Mouse (Mus musculus) MEL-GATA-1-ER (cell line): ENCODE results near the gene Lars2.
"Not testable (repeated sequence)": the region's sequence is repeated elsewhere in the genome, so short reads cannot be mapped to it uniquely, and the experiment has no call there.

Source experiments
- DNase-seq: peaks from one replicate; pipeline ENCODE4 v3.0.0-alpha.2; 2012; ENCODE audit warnings: low read depth; ENCODE audit errors: extremely low read depth

The Lars2 gene

DNA sequence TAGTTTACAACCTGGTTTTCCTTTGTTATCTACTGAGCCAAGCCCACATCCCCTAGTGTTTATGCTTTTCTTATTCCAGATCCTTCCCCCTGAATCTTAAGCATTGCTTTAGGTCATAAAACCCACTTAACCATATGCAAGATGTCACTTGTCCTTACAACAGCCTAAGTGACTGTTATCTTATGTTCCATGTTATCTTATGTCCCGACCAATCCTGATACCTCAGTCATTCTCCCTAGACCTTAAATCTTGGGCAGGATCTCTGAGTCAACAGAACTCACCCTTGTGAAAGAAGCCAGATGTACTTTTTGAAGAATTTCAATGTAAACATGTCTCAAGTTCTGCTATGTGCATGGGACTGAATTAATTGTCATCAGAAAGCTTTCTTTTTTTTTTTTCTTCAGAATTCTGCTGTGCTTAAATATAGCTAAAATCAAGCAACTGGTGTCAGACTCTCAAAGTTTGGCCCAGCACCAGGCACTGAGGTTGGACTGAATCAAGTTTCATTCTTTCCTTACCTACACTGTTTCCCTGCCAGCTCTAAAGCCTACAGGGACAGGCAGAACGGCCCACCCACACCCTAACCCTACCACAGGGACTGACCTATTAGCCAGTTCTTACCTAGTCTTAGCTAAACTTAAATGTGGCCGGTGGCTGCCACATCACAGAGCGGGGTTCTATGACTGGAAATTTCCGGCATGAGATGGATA is 24.6 kb downstream of the Lars2 start:
- no peak for DNase-seq

DNA sequence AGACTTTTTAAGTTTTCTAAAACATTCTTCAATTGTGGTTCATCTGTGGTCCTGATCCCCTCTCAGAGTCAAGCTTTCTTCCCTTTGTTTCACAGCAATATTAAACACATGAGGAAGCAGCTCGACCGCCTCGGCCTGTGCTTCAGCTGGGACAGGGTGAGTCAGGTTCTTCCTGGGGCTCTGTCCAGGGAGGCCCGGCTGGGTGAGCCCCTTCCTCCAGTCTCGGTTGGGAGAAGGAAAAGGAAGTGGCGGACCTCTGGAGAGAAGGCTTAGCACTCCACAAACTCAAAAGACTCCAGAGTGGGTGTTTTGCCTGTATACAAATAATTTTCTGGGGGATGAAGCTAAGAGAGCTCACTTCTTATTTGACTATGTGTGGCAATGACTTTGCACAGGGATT is 28.1 kb downstream of the Lars2 start:
- no peak for DNase-seq

DNA sequence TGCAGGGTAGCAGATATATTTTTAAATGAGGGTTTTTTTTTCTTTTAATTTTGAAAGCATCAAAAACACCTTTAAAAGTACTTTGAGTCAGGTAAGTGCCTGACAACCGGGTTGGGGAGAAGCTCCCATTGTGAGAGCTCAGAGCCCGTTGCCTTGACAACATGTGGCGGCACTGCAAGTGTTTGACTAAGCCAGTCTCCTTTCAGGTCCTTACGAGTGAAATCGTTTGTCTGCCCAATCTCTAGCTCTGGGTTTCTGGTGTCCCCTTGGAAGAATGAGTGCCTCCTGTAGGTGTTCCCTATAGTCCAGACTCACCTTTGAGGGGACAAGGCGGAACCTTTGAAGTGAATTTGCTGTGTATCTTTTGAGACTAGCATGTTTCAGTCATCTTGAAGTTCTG is 31.0 kb downstream of the Lars2 start:
- no peak for DNase-seq

DNA sequence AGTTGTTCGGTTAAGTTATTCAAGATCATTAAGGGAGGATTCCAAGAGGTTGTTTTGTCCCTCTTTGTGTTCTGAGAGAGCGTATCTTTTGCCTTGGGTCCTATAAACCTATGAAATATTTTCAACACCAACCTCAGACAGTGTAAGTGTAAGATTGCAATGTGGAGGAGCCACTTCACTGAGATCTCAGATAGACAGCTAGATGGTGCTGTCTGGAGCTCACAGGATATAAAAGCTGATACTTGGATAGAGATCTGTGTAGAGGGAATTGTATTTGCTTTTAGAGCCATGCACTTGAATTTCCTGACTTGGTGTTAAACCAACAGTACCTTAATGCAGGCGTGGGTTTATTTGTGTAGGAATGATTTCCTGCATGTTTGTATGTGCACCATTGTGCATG is 35.5 kb downstream of the Lars2 start:
- no peak for DNase-seq

DNA sequence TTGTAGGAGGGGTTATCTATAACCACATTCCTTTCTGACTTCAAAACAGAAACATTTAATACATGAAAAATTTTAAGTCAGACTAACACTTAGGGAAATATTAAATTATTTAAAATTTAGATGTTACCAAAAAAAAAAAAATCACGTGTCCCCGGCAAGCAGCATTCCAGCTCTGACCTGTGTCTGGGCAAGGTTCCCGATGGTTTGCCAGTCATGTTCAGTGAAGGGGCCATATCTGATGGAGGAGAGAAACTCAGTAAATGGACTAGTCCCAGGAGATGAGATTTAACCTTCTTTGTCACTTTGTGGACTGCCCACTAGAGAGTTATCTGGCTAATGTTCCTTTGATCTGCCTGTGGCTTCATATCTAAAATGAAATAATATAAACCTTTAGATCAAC is 36.3 kb downstream of the Lars2 start:
- DNase-seq: no peak

DNA sequence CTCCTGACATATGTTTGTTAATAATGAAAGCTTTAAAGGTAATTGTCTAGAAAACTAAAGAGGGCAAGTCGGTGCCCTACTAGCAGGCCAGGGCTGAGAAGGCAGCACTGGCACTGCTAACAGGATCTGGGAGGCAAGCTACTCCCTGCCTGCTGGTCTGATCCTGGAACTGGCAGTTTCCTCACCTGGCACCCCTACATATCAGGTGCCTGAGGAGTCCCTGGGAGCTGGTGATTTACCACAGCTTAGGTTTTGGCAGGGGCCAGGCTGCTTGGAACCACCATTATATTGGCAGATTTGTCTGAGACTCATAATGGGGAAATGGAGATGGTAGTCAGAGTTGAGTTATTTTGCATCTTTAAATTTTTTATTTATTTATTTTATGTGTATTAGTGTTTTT is 38.5 kb downstream of the Lars2 start:
- no peak for DNase-seq

DNA sequence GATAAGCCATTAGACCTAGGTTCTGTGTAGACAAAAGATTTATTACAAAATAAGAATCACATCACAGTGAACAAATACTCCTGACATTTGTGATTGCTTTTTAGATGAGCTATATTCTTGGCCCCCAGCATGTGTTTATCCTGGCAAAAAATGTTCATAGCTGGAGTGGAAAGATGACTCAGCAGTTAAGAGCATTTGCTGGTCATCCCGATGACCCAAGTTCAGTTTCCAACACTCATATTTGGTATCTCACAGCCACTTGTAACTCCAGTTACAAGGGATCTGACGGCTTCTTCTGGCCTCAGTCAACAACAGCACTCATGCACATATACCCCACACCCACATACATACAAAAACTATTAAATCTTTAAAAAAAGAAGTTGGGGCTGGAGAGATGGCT is 42.0 kb downstream of the Lars2 start:
- no peak for DNase-seq

DNA sequence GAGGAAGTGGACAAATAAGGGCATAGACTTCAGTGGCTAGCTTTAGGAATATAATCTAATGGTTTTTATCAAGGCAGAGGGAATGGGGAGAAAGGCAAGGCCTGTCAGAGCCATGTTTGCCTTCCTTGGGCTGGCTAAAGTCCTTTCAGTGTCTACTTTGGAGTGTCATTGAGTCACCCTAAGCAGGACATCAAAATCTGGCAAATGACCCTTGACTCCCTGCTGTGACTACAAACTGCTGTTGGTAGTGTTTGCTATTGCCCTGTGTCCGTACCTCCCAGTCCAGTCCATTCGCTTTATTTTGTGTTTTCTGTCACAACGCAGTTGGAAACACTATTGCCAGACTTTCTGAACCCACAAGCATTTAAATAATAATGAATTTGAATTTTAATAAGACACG is 63.1 kb downstream of the Lars2 start:
- no peak for DNase-seq

DNA sequence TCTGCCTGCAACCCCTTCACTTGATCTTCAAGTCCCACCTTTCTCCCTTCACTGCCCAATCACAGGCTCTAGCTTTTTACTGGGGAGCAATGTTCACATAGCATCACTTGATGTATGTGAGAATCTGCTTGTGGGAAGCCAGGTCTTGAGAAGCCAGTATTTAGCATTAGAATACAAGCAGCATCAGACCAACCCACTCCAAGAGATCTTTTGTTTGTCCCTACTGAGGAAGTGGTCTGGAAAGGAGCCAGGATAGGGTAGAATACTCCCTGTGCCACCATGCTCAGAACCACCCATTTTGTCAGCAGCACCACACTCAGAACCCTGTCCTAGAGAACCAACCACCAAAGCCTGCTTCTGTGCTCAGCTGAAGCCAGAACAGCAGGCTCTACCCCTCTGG is 64.2 kb downstream of the Lars2 start:
- DNase-seq: no peak

DNA sequence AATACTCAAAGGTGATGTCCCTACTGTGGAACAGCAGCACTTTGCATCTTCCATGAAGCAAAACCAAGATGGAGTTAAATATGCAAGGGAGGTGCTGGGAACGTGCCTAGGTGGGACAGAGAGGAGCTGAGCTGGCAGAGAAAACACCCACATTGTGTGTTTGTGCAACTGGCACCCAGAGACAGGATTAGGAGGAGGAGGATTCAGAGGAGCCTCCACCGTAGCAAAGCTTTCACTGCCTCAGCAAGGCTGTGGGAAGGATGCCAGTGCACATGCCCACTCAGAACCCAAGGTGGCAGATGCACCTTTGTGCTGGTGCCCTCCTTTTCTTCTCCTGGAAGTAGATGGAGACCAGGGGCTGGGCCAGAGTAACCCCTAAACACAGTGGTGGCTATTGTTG is 71.5 kb downstream of the Lars2 start:
- no peak for DNase-seq

DNA sequence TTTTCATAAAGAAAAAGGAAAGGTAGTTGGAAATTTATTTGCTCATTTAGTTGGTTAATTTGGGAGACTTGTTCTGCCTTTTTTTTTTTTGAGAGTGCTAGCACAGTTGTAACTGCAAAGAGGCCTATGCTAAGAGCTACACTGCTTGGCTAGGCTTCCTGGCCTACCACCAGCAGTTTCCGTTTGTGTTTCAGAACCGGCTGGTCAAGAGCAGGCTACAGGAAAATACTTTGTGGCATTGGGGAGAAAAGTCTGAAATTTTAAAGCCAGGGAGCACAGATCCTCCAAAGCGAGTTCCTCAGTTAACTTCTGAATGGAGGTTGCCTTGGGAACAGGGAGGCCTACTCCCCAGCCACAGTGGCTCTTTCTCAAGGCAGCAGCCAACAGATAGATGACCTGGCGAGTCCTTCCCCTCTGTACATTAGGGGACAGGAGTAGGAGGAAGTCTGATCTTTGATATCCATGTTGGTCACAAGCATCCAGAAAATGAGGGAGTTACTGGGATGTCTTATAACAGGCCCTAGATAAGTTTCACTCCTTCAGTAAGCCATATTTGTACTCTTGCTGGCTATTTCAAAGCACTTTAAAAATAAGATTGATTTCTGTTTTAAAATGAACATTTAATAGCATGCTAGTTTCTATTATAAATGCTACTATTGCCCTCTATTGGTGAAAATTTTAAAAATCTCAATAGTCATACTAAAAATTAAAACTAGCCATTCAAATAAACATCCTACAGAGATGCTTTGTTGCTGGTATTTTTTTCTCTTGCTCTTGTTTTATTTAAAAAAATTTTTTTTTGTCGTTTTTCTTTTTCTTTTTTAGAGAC is 73.7 kb downstream of the Lars2 start:
- no peak for DNase-seq

DNA sequence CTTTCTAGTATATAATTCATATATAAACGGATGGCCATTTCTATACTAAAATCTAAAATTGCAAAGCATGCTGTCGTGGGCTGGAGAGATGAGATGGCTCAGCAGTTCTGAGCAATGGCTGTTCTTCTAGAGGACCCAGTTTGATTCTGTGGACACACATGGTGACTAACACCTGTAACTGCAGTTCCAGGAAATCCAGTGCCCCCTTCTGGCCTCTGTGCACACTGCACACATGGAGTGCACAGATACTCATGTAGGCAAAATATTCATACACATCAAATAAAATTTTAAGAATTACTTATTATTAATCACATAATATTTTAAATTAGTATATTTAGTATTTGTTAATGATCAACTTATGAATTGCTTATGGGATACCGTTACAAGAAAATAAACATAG is 80.4 kb downstream of the Lars2 start:
- DNase-seq: not testable (repeated sequence)

DNA sequence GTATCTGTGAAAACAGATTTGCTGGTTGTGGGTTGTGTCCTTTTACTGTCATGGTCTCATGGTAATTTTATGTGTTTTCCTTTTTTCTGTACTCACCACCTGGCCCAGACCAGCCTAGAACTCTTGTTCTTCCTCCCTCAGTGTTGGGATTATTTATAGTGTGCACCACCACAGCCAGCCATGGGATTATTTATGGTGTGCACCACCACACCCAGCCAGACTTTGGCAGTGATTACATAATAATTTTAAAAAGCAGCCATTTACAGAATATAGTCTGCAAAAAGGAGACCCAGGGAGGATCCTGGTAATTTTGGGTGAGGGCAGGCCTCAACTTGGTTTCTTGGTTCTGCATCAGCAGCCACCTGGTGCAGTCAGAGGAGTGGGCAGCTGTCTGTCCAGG is 81.9 kb downstream of the Lars2 start:
- no peak for DNase-seq

DNA sequence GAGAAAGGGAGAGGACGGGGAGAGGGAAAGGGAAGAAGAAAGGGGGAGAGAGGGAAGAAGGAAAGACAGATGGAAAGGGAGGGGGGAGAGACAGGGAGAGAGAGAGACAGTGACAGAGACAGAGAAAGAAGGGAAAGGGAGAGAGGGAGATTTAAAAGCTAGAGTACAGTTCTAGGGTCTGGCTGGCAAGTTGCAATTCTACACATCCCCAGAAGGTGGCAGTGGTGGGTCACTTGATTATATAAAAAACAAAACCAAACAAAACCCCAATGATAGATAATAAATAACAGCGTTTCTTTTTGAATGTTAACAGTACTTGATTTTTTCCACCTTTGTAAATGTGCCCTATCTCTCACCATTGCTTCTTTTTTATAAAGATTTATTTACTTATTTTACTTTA is 83.4 kb downstream of the Lars2 start:
- DNase-seq: no peak

DNA sequence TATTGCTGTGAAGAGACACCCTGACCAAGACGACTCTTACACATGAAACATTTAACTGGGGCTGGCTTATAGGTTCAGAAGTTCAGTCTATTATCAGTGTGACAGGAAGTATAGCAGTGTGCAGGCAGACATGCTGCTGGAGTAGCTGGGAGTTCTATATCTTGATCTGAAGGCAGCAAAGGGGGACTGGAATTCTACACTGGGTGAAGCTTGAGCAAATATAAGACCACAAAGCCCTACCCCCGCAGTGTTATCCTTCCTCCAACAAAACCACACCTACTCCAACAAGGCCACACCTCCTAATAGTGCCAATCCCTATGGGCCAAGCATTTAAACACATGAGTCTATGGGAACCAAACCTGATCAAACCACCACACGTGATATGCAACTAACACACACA is 85.0 kb downstream of the Lars2 start:
- DNase-seq: no peak

DNA sequence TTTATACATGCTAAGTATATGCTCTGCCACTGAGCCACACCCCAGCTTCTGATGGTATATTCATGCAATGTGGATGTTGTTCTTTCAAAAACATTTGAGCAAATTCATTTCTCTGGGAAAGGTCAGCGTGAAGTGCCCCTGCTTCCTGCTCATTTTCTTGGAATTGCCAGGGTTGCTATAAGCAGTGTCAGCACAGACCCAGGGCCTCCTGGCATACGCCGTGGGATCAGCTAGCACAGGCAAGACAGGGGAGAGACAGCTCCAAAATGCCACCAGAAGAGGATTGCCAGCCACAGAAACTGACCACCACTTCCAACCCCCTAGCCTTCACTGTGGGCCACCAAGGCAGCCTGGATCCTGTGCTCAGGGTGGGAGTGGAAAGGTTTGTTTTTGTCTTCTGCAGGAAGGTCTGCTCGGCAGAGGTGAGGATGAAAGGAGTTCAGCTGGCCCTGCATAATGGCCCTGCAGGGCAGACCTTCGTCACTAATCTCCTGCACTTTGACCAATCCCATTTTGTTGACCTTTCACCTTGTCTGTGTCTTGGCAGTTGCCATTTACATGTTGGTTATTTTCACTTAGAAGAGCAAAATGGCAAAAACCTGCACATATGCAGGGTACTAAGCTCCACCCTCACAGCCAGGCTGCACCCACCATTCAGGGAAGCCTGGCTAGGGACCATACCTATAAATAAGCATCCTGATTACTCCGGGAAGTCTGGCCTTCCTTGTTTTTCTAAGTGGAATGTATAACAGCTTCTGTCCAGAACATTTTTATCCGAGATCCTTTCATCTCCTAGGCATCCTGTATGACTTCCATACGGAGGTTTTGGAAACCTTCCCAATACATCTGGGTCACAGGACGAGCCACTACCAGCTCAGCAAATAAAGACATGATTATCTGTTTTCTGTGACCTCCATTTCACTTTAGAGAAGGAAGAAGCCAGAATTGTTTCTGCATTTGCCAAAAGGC is 90.2 kb downstream of the Lars2 start:
- DNase-seq: no peak

DNA sequence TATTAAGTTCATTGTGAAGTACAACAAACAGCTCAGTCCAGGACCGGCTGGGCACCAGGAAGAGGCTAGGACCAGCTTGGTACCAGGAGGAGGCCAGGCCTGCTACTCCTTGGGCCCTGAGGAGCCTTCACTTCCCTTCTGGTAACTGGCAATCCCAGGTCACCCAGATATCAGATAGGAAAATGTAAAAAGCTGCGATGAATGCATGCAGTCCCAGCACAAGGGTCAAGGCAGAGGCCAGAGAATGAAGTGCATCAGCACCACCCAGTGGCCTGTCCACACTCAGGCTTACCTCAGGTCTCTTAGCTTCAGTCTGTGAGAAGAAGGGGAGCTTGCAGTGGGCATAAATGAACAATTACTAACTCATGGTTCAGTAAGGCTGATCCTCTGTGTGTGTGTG is 90.9 kb downstream of the Lars2 start:
- DNase-seq: no peak

DNA sequence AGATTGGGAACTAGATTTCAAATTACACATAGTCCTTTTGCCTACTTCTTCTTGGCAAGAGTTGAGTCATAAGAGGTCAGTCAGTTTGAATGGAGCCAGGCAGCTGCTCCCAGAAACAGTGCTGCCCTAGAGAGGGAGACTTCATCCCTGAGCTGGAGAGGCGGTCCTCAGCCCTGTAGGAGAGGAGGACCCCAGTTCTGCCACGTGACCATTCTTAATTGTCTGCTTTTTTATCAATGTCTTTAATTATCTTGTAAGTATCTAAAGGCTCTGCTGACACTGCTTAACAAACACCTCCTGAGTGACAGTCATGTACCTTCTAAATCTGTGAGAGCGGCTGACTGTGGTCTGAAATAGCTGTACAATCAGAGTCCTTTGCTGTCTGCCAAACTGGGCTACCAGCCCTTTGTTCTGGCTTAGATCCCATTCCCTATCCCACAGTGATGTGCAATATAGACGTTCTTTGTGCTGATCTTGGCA is 100.5 kb downstream of the Lars2 start:
- no peak for DNase-seq

DNA sequence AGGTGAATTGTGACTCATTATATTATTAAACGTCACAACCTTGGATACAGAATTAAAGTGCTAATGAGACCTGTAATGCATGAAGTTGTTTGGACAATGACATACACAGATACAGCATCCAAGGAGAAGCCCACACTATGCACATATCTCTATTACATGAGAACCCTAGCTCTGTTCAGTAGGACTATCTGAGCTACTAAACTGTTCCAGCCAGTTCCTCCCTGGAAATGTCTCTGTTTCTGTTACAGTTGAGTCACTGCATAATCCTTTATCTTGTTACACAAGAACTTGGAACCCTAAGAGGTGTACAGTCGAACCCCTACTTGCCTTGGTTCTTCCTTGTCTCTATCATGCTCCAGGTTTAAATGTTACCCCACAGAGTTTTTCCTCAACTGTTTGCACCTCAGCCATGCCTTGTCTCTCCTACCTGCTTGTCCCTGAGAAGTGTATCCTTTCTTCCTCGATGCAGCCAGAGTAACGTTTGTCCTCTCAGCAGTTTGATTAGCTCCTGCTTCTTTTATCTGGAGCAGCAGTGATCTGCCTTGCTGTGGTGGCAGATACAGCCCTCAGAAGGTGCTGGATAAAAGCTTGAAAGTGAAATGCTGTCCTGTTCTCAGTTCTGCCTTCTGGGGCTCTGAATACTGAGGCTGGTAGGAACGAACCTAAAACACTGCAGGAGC is 101.8 kb downstream of the Lars2 start:
- peak; percentile 29 for DNase-seq

DNA sequence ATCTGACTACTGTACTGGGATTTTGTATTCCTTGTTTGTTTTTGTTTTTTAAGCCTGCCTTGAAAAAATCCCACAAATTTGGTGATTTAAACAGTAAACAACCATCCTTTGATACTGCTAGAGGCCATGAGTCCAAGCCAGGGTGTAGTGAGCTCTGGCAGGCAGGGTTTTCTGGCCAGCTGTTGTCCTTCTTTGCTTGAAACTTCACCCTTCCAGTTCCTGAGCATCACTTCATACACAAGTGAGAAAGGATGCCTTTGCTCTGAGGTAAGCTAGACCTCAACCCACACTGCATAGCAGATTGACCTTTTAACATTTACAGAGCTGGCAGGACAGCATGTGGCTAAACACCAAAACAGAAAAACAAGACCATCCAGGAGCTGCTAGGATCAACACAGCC is 102.4 kb downstream of the Lars2 start:
- DNase-seq: no peak

DNA sequence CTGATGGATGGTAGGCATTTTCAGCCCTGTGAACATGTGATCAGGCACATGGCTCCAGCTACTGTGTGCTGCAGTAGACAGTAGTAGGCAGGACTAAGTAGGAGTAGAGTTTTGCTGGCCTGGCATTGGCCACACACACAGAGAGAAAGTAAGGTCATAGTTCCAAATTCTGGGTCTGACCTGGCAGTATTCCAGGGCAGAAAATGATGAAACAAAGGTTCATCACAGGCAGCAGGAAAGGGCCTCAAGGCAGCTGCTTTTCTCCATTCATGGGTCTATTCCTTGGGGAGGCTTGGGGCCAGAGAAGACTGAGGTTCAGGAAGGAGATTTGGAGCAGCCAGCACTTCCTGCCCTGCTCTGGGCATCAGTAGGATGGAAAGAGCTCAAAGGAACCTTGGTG is 106.7 kb downstream of the Lars2 start:
- DNase-seq: no peak
